Comparison of ENCODE assay signal across 7 mouse cellular contexts in the genomic region with DNA sequence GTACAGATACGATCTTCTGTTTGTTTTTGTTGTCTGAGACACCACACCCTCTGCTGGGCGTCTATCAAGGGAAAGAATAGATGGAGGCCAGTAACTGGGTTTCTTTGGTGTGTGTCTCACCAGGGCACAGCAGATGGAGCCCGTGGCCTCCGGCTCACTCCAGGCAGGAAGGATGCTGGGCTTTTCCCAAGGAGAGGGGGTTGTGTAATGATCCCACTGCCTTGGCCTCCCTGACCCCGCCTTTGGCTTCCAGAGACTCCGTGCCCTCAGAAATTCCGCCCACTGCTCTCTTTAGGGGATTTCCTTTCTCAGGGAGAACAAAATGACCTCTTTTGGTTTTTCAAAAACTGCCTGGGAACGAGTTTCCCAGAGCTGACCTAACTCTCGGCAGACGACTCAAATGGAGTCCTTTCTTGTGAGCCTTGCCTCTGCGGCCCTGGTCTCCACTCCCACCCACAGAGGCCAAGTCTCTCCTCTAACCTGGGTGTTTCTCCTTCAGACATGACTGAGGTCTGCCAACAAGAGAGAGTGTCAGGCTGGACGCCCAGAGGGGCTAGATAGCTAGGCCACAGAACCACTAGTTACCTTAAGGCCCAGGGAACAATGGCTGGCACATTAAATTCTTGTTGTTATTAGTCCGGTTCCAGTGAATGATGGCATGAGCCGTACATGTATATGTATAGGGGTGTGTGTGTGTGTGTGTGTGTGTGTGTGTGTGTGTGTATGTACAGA.
DNase-seq lines count a peak whose midpoint lies in the region; ATAC-seq and TF ChIP-seq lines count a peak whose summit lies in the region.

No protein-coding gene starts in this region.

- H3K4me2 ChIP-seq in intestine, postnatal 0 days (replicated peaks; ENCODE audit: low read depth) = no peak overlapping the region
- no peak overlapping the region for H3K4me2 ChIP-seq in stomach, embryonic 16.5 days (ENCODE audit: low read depth, low read length)

- ATAC-seq in intestine, postnatal 0 days = peak; percentile 13; the same call in 1 of the 2 replicates
- ATAC-seq in stomach, embryonic 16.5 days (ENCODE audit: insufficient read depth, low FRiP score) = peak; percentile 76

- no peaks in the 10 kb centered on the region for H3K9me3 ChIP-seq in intestine, postnatal 0 days (ENCODE audit: control insufficient read depth)
- H3K9me3 ChIP-seq in stomach, embryonic 16.5 days (replicated peaks; ENCODE audit: control insufficient read depth, low read length) = no peaks in the 10 kb centered on the region

- no peak overlapping the region for H3K27ac ChIP-seq in intestine, postnatal 0 days (ENCODE audit: low read depth, low read length)
- H3K27ac ChIP-seq in stomach, embryonic 16.5 days (ENCODE audit: low read length) = peak overlapping the region; percentile 36

- peak; percentile 75 for DNase-seq in R1 (ENCODE audit: low read depth, low spot score)
- DNase-seq in cerebellum, adult 18-20 months = peak; percentile 68 to 72
- peak; percentile 83 for DNase-seq in gastrocnemius, postnatal 25 days
- DNase-seq in lung, postnatal 25 days (ENCODE audit: low spot score) = peak; percentile 80
- no peak for DNase-seq in layer of hippocampus, adult 11-12 months (ENCODE audit: low spot score)

- peak; percentile 76 for TF ChIP-seq CTCF in intestine, postnatal 0 days (IDR thresholded peaks at IDR 0.05; ENCODE audit: low read depth)

- no peak overlapping the region for H3K4me3 ChIP-seq in intestine, postnatal 0 days (ENCODE audit: low read depth, low read length)
- no peak overlapping the region for H3K4me3 ChIP-seq in stomach, embryonic 16.5 days (replicated peaks; ENCODE audit: low read length)

- no peak overlapping the region for H3K9ac ChIP-seq in intestine, postnatal 0 days (ENCODE audit: low read depth, low read length)
- no peak overlapping the region for H3K9ac ChIP-seq in stomach, embryonic 16.5 days (ENCODE audit: low read length)

- WGBS in intestine, postnatal 0 days = 44% methylated on average over 14 of the region's 14 CpGs
- WGBS in stomach, embryonic 16.5 days = 34% methylated on average over 14 of the region's 14 CpGs

- H3K4me1 ChIP-seq in intestine, postnatal 0 days (replicated peaks; ENCODE audit: control insufficient read depth, insufficient read depth, low read length) = no peaks in the 10 kb centered on the region; the same call in 1 of the 2 replicates
- H3K4me1 ChIP-seq in stomach, embryonic 16.5 days (ENCODE audit: control insufficient read depth, insufficient read depth, low read length) = peaks cover 10% of the 10 kb centered on the region; the same call in 1 of the 2 replicates

- H3K27me3 ChIP-seq in intestine, postnatal 0 days (replicated peaks; ENCODE audit: control insufficient read depth, insufficient read depth, low read length) = no peaks in the 10 kb centered on the region
- H3K27me3 ChIP-seq in stomach, embryonic 16.5 days (ENCODE audit: control insufficient read depth, insufficient read depth, low read length) = no peaks in the 10 kb centered on the region

- H3K36me3 ChIP-seq in intestine, postnatal 0 days (ENCODE audit: control insufficient read depth, insufficient read depth) = no peaks in the 10 kb centered on the region
- no peaks in the 10 kb centered on the region for H3K36me3 ChIP-seq in stomach, embryonic 16.5 days (ENCODE audit: control insufficient read depth, insufficient read depth, low read length)
